In the genomic region with DNA sequence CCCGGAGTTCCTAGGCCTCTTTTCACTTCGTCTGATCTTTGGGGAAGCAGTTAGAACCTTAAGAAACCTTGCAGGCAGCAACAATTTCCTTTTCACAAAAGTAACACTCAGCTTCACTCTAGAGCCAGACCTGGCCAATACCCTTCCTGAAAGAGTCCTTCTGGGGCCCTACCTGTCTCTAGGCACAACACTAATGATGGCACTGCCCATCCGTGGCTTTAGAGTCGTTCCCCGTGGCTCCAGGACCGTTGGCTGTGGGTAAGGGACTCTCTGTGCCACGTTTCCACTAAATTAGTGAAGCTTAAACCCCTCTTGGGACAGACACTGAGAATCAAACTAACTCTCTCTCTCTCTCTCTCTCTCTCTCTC, we compare ENCODE assay signal across 9 mouse cellular contexts. TPM values are rescaled to one million over a fixed set of nuclear protein-coding genes. Genes with fewer than 3 reads are reported as not detected.
DNase-seq lines count a peak whose midpoint lies in the region; ATAC-seq lines count a peak whose summit lies in the region.
"Had no signal": no experiment of that assay in that cellular context is flagged by ENCODE, and none has a peak within 500 bp of the region (broad histone marks: within the 10 kb centered on the region; RNA-seq: fewer than 3 reads in every experiment).

No protein-coding gene starts in this region.

- no peak for ATAC-seq in heart, embryonic 13.5 days (ENCODE audit: extremely low read depth, insufficient number of reproducible peaks, low FRiP score, low TSS enrichment)
- ATAC-seq in midbrain, embryonic 13.5 days: no peak
- ATAC-seq: CD4-positive, CD25-positive, alpha-beta regulatory T cell, adult 4 months had no signal

- no peak overlapping the region for H3K27ac ChIP-seq in heart, embryonic 13.5 days (replicated peaks)
- peak overlapping the region; percentile 84; the same call in 1 of the 2 replicates for H3K27ac ChIP-seq in hindbrain, embryonic 10.5 days
- H3K27ac ChIP-seq in midbrain, embryonic 13.5 days: peak overlapping the region; percentile 88

- WGBS in heart, embryonic 13.5 days: 8% methylated on average over 7 of the region's 7 CpGs
- WGBS in hindbrain, embryonic 10.5 days: 2% methylated on average over 7 of the region's 7 CpGs
- 3% methylated on average over 7 of the region's 7 CpGs for WGBS in midbrain, embryonic 13.5 days

- H3K9ac ChIP-seq in heart, embryonic 13.5 days: peak overlapping the region; percentile 75; the same call in 1 of the 2 replicates
- H3K9ac ChIP-seq in midbrain, embryonic 13.5 days (replicated peaks): peak overlapping the region; percentile 83; the same call in 1 of the 2 replicates

- H3K27me3 ChIP-seq in heart, embryonic 13.5 days (replicated peaks): peaks cover 8% of the 10 kb centered on the region; the same call in 1 of the 2 replicates
- H3K27me3 ChIP-seq in hindbrain, embryonic 10.5 days (ENCODE audit: insufficient read depth, poor library complexity, severe bottlenecking): peaks cover 51% of the 10 kb centered on the region
- H3K27me3 ChIP-seq in midbrain, embryonic 13.5 days: 0 out of 2 replicates have a peak, but pooled peaks cover 3% of the 10 kb centered on the region

- peaks cover 20% of the 10 kb centered on the region for H3K4me1 ChIP-seq in heart, embryonic 13.5 days
- peaks cover 24% of the 10 kb centered on the region for H3K4me1 ChIP-seq in hindbrain, embryonic 10.5 days (replicated peaks)
- peaks cover 38% of the 10 kb centered on the region for H3K4me1 ChIP-seq in midbrain, embryonic 13.5 days (replicated peaks)

- H3K36me3 ChIP-seq in heart, embryonic 13.5 days: no peaks in the 10 kb centered on the region
- no peaks in the 10 kb centered on the region for H3K36me3 ChIP-seq in hindbrain, embryonic 10.5 days
- H3K36me3 ChIP-seq in midbrain, embryonic 13.5 days: no peaks in the 10 kb centered on the region

- H3K4me3 ChIP-seq in heart, embryonic 13.5 days: no peak overlapping the region
- H3K4me3 ChIP-seq in hindbrain, embryonic 10.5 days: peak overlapping the region; percentile 75
- no peak overlapping the region for H3K4me3 ChIP-seq in midbrain, embryonic 13.5 days (replicated peaks)

- H3K4me2 ChIP-seq in heart, embryonic 13.5 days: peak overlapping the region; percentile 92
- peak overlapping the region; percentile 81 for H3K4me2 ChIP-seq in midbrain, embryonic 13.5 days (replicated peaks)

- no peak for DNase-seq in heart, adult 9 months (ENCODE audit: low spot score in 2 of 2)
- DNase-seq in Muller cell, postnatal 12 days (ENCODE audit: inconsistent ontology term): peak; percentile 28
- peak; percentile 23 for DNase-seq in hindbrain, embryonic 10.5 days (ENCODE audit: low spot score)
- no peak for DNase-seq in frontal cortex, postnatal 10 days (ENCODE audit: low spot score in 2 of 2)
- no peak for DNase-seq in spleen, adult 18-20 months
- DNase-seq in left cerebral cortex, adult 8-10 months (ENCODE audit: low spot score in 2 of 2): no peak

- H3K9me3 ChIP-seq in heart, embryonic 13.5 days: no peaks in the 10 kb centered on the region
- no peaks in the 10 kb centered on the region for H3K9me3 ChIP-seq in hindbrain, embryonic 10.5 days
- no peaks in the 10 kb centered on the region for H3K9me3 ChIP-seq in midbrain, embryonic 13.5 days

RNA-seq across cellular contexts. Expression of a gene that starts 1.4 kb away (rescaled TPM):
- polyA plus RNA-seq in heart, embryonic 13.5 days (2015; fragmentation: Nextera tagmentation; extraction: Ambion mirVana): 2.4 and 2.8 TPM in 2 replicates
- 3.3 and 3.7 TPM in 2 replicates for polyA plus RNA-seq in hindbrain, embryonic 10.5 days (2016; fragmentation: Nextera tagmentation; extraction: Ambion mirVana)
- 8.7 and 9.4 TPM in 2 replicates for polyA plus RNA-seq in midbrain, embryonic 13.5 days (2015; fragmentation: Nextera tagmentation; extraction: Ambion mirVana)
- 10 to 100 TPM; 11.7 to 21.6 (median 13.9) TPM for total RNA-seq in left cerebral cortex, adult 8-10 months (2022)
- polyA plus RNA-seq: CD4-positive, CD25-positive, alpha-beta regulatory T cell, adult 4 months had no signal

Comparison
In these comparisons a context has a peak if more than half of its experiments do, and no peak if none do; other contexts are left out.
1. DNase-seq: peak in Muller cell, postnatal 12 days (single experiment) and hindbrain, embryonic 10.5 days (single experiment); none in heart, adult 9 months (0 of 2), frontal cortex, postnatal 10 days (0 of 2), spleen, adult 18-20 months (0 of 2) and left cerebral cortex, adult 8-10 months (0 of 2).